Mouse (Mus musculus) olfactory bulb, adult 2 months (tissue): ENCODE data around the gene Zfp579.

Source experiments
- CTCF ChIP-seq: fragments of 200-500 bp; IDR thresholded peaks from 2 replicates; pipeline ENCODE4 v1.5.1; 2012; ENCODE audit warnings: low read depth, mild to moderate bottlenecking, low read length, moderate library complexity; ENCODE audit not compliant: insufficient read depth
- POLR2A ChIP-seq: fragments of 200-500 bp; IDR thresholded peaks from 2 replicates; pipeline ENCODE4 v1.6.1; 2012; ENCODE audit warnings: mild to moderate bottlenecking, low read depth, low read length, moderate library complexity; ENCODE audit not compliant: insufficient read depth

DNA sequence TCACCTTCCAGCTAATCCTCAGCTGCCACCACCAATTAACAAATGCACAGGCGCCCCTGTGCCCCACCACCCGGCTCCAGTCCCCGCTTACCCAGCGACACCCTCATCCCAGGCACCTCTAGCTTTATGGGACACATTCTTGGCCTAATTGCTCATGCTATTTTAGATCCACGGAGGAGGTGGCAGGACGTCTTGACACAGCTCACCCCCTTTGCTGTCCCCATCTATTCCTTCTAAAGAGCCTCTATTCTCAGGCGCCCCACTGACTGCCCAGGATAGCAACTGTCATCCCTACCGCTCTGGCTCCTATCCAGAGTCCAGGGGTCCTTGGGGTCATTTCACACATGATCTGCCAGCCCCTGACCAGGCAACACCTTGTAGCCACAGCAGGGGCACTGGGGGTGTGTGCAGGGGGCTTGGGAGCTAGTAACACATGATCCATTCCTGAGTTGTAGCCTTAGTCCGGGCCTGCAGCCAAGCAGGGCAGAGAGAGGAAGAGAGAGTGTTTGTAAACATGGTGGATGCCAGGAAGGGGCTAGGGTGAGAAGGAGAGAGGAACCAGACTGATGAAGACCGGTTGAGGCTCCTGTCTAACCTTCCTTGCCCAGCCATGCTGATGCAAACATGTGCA is 42.0 kb downstream of the Zfp579 start:
- no peak for TF ChIP-seq POLR2A
- no peak for TF ChIP-seq CTCF
